Mouse (Mus musculus) left cerebral cortex, postnatal 25 days (tissue): ENCODE measurements at regions not wholly inside any gene's neighbourhood (a gene's known extent, or its start where the extent isn't known, plus 50 kb on each side); places are given as distances from the start of the nearest gene placed in this dataset.
A peak's percentile ranks its signal among the peaks of the same experiment; 100 is the strongest.

Experiments used
- DNase-seq, 2 experiments: peaks; one replicate each; pipeline ENCODE4 v3.0.0; 2022; ENCODE audit warnings: low spot score in 2 of 2, mixed read lengths in 1 of 2
- intact Hi-C: fragments of 180-260 bp; cut with DNase I; formaldehyde crosslinking; loops from one replicate; pipeline ENCODE4 v1.15.1; 2025

DNA sequence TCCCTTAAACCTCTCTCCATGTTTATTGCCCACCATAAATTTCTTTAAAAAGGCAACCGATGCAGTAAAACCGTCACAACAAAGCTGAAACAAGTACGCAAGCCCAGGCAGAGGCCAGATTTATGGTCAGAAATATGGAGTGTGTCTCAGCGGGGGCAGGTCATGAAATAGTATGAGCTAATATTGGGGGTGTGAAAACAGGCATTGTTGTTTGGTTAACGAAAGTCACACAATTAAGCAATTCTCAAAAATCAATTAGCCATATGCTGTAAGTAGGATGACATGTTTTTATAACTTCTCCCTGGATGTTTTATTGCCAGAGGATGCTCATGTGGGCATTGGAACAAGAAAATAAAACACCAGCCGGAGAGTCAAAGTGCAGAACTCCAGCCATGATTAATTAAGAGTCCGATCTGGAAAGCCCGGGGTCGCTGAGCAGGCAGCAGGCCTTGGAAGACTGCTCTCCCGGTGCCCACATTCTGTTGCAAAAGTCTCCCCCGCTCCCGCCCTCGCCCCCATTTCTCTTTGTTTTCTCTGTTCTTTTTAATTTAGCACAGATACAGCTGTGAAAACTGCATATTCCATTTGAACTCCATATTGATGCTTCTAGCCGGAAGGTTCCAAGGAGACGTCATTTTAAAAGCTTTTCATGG is 239.0 kb downstream of the Cxcl12 start:
- DNase-seq, result no peak
- intact Hi-C loops, result no loop called here

DNA sequence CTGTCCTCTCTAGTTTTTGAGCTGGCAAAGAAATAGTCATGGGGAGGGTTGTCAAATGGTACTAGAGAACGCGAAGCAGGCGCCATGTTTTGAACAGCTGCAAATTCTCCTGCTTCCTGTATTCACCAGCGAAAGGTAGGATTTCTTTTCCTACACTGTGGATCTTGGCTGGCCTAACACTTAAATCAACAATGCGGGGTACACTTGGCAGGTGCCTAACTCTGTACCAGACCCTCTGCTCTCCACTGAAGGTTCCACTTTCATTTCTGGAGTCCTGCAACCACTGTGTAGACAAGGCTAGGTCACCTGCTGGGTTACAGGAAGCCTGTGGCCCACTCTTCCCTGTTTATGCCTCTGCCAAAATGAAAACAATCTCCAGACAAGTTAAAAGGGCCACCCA is 239.6 kb downstream of the Cxcl12 start:
- intact Hi-C loops, result no loop called here
- DNase-seq, result no peak

DNA sequence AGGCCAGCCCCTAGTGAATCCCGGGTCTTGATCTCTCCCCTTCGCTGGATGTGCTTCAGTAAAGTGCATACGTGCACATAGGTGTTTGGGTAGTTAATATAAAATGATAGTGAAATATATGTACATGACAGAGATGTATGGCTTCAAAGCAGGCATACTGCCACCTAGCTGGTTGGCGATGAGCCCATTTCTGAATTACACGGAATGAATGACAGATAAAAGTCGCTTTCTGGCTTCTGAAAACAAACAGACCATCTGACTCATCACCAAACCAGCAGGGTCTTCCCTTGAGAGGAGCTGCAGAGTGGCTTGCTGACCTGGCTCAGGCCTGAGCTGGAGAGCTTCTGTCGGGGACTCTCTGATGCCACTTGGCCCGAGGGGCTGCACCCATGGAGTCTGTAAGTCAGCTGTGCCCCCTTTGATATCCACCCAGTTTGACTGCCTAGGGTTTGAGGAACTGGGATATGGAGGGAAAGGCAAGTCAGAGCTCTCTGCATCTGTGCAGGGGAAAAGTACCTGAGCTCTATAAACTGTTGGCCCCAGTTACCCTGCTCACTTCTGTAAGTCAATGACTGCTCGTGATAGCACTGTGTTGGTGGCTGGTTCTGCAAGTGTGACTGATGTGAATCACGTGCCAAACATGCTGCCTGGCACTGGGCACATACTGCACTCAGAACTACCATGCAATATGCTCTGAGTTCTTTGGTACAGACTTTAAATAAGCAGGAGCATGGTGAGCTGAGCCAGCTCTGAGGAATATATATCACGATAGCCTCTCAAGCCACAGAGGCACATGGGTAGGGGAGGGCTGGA is 240.8 kb downstream of the Cxcl12 start:
- intact Hi-C loops, result no loop called here
- DNase-seq, result peak in 1 of 2 experiments; percentile 28

DNA sequence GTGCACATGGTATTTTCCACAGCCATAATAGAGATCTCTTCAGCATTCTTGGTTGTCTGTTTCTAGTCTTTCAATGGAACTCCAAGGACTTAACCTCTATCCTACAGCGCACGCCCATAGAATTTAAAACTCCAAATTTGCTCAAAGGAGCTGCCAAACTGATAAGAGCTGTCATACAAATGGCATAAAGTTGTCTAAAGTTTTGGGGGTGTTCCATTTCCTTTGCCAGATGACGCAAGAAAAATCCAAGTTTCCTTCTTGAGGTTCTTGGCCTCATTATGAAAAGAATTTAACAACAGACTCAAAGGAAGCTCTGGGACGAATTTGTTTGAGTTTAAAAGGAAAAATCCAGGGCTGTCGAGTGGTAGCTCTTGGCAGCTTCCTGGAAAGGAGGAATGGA is 246.6 kb downstream of the Cxcl12 start:
- no peak for DNase-seq
- intact Hi-C loops, result no loop called here

DNA sequence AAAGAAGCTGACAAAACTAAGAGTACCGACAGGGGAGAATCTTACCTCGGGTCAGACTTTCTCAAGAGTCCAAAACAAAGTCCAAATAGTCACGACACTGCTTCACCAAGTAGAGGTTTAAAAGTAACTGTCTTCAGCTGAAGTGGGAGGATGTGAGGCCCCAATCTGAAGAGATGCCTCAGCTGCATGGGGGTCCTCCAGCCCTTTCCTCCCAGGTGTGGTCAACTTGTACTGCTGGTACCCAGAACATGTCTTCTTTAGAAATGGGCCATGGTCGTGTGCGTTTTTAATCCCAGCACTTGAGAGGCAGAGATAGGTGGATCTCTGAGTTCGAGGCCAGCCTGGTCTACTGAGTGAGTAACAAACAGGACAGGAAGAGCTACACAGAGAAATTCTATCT is 247.6 kb downstream of the Cxcl12 start:
- DNase-seq, result no peak
- intact Hi-C loops, result no loop called here

DNA sequence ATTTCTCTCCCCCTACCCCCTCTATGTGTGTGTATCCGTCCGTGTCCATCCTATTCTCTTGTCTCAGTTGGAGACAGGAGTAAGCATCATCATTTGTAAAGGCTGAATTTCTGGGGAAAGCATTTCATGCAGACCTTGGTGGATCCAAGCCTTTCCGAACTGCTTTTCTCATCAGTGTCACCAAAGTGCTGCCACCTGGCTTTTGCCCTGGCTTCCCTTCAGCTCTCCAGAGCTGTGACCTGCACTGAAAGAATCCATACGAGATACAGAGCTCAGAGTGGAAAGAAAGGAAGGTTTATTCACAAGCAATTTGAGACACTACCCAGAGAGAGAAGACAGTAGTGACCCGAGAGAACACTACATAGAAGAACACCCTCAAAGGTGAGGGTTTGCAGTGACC is 248.1 kb downstream of the Cxcl12 start:
- no peak for DNase-seq
- intact Hi-C loops, result no loop called here

DNA sequence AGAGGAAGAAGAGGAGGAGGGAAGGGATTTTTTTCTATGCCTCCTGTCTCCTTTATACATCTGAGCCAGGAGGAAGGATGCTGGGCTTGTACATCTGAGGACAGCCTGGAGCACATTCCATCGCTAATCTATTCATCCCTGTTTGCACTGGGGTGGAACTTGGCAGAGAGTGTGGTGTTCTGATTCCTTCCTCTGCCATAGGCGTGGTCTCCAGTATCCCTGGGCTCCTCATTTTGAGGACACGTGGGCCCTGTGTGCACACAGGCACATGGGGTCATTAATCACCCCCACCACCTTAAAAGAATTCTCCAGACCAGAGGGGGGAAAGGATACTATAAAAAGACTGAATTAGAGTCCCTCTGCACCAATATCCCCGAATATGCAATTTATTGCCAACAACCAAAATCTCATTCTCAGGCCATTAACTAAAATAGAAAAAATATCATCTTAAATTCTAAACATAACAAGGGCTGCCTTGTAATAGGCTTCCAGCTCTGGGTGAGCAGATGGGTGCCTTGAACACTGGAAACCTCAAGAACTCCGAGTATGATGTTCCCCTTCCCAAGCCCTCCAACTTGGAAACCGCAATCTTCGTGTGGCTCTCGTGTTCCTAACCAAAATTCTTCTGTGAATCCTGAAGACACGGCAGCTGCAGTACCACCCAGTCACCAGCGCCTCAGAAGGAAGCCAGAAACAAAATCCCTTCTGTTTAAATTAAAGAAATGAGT is 254.7 kb downstream of the Cxcl12 start:
- intact Hi-C loops, result no loop called here
- no peak for DNase-seq

DNA sequence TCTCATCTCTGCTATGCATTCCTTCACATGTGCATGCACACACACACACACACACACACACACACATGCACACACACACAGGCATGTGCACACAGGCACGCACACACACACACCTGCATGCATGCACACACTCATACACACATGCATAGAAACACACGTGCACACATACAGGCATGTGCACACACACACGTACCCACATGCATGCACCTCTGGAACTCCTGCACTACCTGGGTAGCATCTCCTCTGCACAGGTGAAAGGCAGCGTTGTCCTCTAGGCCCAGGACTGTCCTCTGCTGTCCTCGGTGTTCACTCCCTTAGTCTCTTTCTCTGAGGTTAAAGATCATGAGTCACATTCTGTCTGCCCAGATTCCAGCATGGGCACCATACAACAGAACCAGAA is 258.0 kb downstream of the Cxcl12 start:
- DNase-seq, result no peak
- intact Hi-C loops, result no loop called here

DNA sequence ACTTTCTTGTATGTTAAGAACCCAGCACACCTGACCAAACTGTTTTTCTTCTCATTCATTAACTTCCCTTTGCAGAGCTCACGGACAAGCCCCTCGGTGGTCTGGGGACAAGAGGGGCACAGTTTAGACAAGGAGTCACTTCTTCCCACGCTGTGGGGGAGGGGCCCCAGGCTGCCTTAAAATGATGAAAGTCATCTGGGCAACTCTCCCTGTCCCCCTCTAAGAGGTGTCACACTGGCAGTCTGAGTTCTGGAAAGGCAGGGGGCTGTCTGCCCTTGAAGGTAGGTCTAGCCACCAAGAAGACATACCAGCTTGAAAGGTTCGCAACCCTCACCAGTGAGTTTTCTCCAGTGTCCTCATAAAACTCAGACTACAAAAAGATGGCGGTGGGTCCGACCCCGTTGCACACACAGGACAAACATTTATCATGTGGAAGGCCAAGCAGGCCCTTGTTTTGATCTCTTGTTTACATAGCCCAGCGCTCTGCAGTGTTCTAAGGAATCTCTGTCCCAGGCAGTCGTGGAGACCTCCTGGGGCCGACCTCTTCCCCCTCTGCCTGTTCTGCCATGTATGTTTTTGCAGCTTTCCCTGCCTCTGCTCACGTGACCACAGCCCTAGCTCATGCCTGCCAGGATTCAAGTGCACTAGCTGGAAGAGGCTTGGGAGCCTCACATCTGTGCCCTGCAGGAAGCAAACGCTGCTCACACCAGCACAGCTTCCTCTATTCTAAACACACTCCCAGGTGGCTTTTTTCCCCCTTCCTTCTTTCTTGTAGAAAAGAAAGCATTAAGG is 259.2 kb downstream of the Cxcl12 start:
- no peak for DNase-seq

DNA sequence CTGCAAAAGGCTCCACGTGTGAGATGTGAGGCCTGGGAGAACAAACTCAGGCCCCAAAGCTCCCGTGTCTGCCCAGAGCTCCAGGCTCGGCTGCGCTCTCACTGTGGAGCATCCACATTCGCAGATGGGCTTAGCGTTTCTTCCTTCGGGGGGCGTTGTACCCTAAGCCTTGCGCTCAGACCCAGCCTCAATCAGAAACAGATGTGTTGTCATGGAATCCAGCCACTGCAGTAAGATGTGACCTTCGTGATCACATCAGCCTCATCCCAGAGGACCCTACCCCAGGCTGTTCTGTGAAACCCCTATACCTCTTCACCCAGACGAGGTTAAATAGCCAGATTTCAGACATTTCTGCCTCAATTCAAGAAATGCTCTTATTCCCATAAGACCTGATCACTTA is 260.1 kb downstream of the Cxcl12 start:
- DNase-seq, result no peak
- intact Hi-C loops, result no loop called here

More for the DNA sequence above, 259.2 kb downstream of the Cxcl12 start:
- intact Hi-C loops, result no loop called here

DNA sequence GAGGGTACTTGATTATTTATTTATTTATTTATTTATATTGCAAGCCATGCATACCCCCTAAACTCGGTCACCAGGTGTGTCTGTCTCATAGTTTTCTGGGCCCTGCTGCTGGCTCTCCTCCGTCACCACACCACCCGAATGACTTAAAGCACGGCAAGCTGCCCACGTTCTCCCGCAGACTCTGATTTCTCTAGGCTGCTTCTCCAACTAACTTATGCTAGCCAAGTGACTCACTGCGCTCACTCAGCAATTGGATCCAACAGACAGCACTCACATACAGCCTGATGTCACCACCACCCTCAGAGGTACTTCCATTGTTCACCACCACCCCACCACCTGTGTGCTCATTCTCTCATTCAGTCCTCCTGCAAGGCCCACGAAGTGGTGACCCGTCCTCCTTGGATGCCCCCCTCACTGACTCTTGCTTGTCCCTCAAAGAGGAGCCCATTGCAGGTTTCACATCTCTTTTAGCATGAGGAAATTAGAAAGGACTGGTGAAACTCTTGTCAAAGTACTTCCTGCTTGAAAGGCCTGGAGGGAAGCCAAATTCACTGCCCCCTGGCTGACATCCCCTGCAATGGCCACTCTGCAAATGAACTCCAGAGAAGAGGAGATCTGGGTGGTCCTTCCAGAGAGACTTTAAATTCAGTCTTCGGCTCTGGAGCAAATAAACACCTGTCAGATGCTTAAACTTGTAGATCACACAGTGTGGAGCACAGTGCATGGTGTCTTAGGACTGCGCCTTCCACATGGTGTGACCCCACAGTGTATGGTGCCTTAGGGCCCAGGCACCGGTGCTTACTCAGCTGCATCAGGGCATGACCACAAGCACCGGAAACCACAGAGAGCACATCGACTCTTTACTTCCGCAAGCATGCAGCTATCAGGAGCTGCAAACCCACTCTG is 262.8 kb downstream of the Cxcl12 start:
- peak; percentile 34 to 92 for DNase-seq
- intact Hi-C loops, result loop anchor here (5.0 kb wide), 1 partner anchor 254 kb away; no protein-coding TSS in a partner anchor

DNA sequence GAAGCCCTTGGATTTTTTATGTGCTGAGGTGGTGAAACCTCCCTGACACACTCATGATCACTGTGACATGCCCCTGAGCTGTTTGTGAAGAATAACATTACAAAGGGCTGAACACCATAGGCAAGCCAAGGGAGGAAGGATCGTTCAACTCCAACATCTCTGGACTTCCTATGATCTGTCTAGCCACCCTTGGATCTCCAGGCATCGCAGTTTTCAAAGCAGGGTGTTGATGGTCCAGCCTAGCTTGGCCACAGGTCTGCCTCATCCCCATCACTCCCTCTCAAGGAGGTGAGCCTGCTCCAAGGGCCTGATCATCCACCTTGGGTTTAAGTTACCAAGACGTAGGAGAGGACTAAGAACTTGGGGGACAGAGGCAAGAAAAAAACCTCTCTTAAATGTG is 268.5 kb downstream of the Cxcl12 start:
- intact Hi-C loops, result no loop called here
- DNase-seq, result no peak

DNA sequence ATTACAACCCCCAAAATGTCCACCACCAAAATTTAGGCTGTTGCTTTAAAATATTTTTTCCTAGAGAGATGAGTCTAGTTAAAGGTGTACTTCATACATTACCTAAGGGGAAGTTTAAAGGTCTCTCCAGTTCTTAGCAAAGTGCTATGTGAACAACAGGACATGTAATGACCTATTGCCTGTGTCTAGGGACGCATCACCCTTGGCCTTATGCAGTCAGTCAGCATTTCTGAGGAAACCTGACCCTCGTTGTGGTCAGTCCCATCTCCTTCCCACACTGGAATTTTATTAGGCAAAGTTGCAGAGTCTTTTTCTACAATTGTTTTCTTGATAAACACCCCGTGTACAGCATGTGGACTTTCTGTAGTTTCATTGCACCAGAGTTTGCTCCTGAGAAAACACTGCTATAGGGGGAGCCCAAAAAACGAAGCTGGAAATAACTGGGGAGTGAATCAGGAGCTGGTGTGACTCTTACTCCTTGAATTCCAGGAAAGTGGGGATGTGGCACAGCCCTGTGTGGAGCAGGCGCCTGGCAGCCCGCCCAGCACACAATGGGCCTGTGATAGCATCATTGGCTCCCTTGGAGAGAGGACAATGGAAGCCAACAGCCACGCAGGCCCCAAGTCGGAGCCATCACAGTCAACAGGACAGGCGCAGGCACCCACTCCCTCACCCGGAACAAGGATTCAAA is 269.2 kb downstream of the Cxcl12 start:
- intact Hi-C loops, result no loop called here

DNA sequence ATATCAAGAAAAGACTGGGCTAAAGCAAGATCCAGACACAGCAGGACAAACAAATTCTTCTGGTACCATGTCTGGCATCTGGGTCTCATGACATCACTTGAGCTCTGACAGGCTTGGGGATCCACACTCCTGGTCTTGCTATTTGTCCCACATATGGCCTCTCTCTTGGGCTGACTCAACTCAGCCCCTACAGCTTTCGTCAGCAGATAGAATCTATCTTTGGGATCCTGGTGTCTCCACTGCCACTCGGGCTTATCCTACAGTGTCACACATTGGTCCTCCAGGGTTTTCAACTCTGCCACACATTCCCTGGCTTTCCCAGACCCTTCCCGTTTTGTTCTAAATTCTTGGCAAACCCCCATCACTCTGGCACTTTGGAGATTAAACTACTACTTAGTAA is 280.3 kb downstream of the Cxcl12 start:
- DNase-seq, result no peak
- intact Hi-C loops, result no loop called here

More for the DNA sequence above, 269.2 kb downstream of the Cxcl12 start:
- peak in 1 of 2 experiments; percentile 15 for DNase-seq

DNA sequence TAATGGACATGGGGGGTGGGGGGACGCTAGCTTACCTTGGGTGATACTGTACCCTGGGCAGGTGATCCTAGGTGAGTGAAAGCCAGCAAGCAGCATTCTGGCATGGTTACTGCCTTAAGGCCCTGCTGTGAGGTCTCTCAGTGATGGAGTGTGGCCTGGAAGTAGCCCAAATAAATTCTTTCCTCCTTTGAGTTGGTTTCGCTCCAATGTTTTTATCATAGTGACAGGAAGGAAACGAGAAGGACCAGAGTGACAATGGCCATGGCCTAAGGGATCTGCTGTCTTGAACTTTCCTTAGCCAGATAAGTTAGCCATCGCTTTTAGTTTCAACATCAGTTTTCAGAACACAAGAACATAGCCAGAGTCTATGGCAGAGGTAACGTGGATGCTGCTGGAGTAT is 282.7 kb downstream of the Cxcl12 start:
- intact Hi-C loops, result no loop called here
- DNase-seq, result no peak

DNA sequence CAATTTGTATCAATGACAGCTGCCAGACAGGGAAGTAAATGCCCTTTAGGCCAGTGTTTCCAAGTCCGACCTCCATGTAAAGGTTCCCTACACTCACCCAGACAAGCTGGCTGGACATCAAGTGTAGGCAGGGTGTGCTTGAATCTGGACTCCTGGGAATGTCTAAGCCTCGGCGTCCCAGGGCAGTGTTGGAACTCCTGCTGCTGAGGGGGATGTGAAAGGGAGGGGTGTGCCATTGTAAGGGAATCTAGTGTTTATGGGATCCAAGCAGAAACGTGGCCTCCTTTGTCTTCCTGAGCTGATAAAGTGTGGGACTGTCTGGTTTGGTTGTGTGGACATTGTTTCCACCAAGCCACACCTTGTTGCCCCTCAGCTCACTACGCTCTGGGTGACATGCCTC is 291.9 kb downstream of the Cxcl12 start:
- DNase-seq, result no peak
- intact Hi-C loops, result no loop called here

DNA sequence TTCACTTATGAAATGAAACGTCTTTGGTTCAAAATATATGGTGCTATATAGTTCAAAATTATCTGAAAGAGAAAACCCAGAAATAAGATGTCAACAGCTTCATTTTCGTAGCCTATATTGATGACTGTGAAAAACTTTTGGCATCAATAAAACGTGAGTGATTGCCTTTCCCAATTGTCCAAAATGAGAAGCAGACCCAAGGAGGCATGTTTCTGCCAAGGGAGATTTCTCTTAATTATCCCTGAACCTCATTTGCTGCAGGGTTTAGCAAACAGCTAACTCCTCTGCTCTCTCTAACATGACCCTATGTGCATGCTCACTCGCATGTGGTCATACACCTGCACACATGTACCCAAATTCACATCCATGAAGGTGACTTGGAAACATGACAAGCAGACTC is 296.8 kb downstream of the Cxcl12 start:
- intact Hi-C loops, result no loop called here
- DNase-seq, result no peak

DNA sequence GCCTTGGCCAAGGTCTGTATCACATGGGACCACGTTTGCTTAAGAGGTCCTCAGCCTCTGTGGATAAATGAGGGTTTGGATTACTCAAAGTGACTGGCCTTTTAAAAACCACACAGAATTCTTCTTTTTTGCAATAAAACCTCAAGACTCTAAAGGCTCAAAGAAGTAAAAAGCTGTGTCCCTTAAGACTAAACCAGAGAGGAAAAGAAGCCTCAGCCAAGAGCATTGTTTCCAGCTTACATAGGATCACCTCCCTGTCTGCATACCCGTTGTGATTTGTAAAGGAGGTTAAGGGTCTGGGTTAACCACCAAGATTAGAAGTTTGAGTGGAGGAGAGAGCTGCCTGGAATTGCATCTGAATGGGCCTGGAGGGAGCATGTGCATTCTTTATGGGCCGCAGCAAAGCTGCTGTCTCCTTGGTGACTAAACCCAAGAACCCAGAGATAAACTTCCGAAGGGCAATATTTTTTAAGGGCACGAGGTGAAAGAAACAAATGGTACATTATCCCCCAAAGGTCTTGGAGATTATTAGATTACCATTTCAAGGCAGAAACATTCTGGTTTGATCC is 297.4 kb downstream of the Cxcl12 start:
- intact Hi-C loops, result no loop called here

More for the DNA sequence above, 297.4 kb downstream of the Cxcl12 start:
- no peak for DNase-seq
